Mouse (Mus musculus) stomach, embryonic 15.5 days (tissue): ENCODE results near the gene Mkrn1. TPM values are rescaled to one million over a fixed set of nuclear protein-coding genes. Genes with fewer than 3 reads are reported as not detected.
"Not testable (repeated sequence)": the region's sequence is repeated elsewhere in the genome, so short reads cannot be mapped to it uniquely, and the experiment has no call there.

Source experiments
- ATAC-seq: fragments of 200-750 bp; cut with Nextera tagmentation; 2 replicates; pipeline ENCODE4 v1.8.0; 2017; ENCODE audit warnings: low read depth, moderate number of reproducible peaks, moderate TSS enrichment; ENCODE audit not compliant: insufficient read depth, low FRiP score
- H3K27ac ChIP-seq: fragments of 300-500 bp; sonication (generic); 2 replicates; pipeline ENCODE4 v1.5.1; 2015; ENCODE audit warnings: mild to moderate bottlenecking, inconsistent platforms
- H3K27me3 ChIP-seq: fragments of 300-500 bp; sonication (generic); replicated peaks from 2 replicates; pipeline ENCODE4 v1.6.1; 2015; ENCODE audit warnings: inconsistent platforms
- H3K36me3 ChIP-seq: fragments of 300-500 bp; sonication (generic); 2 replicates; pipeline ENCODE4 v1.6.1; 2015; ENCODE audit warnings: inconsistent platforms
- H3K4me1 ChIP-seq: fragments of 300-500 bp; sonication (generic); 2 replicates; pipeline ENCODE4 v1.6.1; 2015; ENCODE audit warnings: inconsistent platforms
- H3K4me2 ChIP-seq: fragments of 300-500 bp; sonication (generic); 2 replicates; pipeline ENCODE4 v1.6.1; 2015; ENCODE audit warnings: mild to moderate bottlenecking, inconsistent platforms
- H3K4me3 ChIP-seq: fragments of 300-500 bp; sonication (generic); replicated peaks from 2 replicates; pipeline ENCODE4 v1.5.1; 2015; ENCODE audit warnings: inconsistent platforms
- H3K9ac ChIP-seq: fragments of 300-500 bp; sonication (generic); 2 replicates; pipeline ENCODE4 v1.6.1; 2015; ENCODE audit warnings: inconsistent platforms
- H3K9me3 ChIP-seq: fragments of 300-500 bp; sonication (generic); 2 replicates; pipeline ENCODE4 v1.6.1; 2016; ENCODE audit warnings: inconsistent platforms
- WGBS: fragments of 180-500 bp; shearing (Covaris S2); methylation state at CpG from one replicate; pipeline ENCODE4 v1.1.7; 2015; 5-methylcytosine and 5-hydroxymethylcytosine counted together
- polyA plus RNA-seq: library from polyadenylated mRNA; unstranded; fragments of >200 nt; fragmentation: Nextera tagmentation; extraction: Ambion mirVana; gene quantifications from 2 replicates; pipeline ENCODE4 v1.2.1, GENCODE M21; 2015

Gene Mkrn1
- polyA plus RNA-seq, 1 experiment from 2014 or later = 74.9 TPM

- H3K4me1 ChIP-seq = no peaks in the 10 kb centered on the region
- no peaks in the 10 kb centered on the region for H3K36me3 ChIP-seq
- H3K9ac ChIP-seq = no peak overlapping the region
- H3K4me3 ChIP-seq = no peak overlapping the region
- WGBS = 18% methylated on average over 19 of the region's 19 CpGs
- H3K27me3 ChIP-seq = no peaks in the 10 kb centered on the region
- H3K27ac ChIP-seq = no peak overlapping the region
- no peak overlapping the region for H3K4me2 ChIP-seq
- no peak for ATAC-seq
- H3K9me3 ChIP-seq = no peaks in the 10 kb centered on the region
These were observed 25.7 kb upstream of the Mkrn1 start for GRCm38 (mm10) chr6:39445801-39446572.

- Histone ChIP-seq H3K9ac (no peak overlapping the region), H3K27me3 (no peaks in the 10 kb centered on the region), H3K4me1 (no peaks in the 10 kb centered on the region), H3K4me2 (no peak overlapping the region), H3K27ac (no peak overlapping the region), H3K4me3 (no peak overlapping the region), H3K9me3 (no peaks in the 10 kb centered on the region), H3K36me3 (no peaks in the 10 kb centered on the region)
- no peak for ATAC-seq
These were observed 22.6 kb upstream of the Mkrn1 start for GRCm38 (mm10) chr6:39442786-39443287.

- Histone ChIP-seq H3K4me1 (no peaks in the 10 kb centered on the region), H3K27ac (no peak overlapping the region), H3K4me2 (no peak overlapping the region), H3K9me3 (no peaks in the 10 kb centered on the region), H3K27me3 (no peaks in the 10 kb centered on the region), H3K4me3 (no peak overlapping the region), H3K9ac (no peak overlapping the region), H3K36me3 (no peaks in the 10 kb centered on the region)
- ATAC-seq = no peak
These were observed 19.9 kb upstream of the Mkrn1 start for GRCm38 (mm10) chr6:39440207-39440606.

- H3K4me1 ChIP-seq, H3K27me3 ChIP-seq, H3K4me3 ChIP-seq, ATAC-seq, H3K9me3 ChIP-seq, H3K4me2 ChIP-seq, H3K9ac ChIP-seq, H3K27ac ChIP-seq, H3K36me3 ChIP-seq: not testable (repeated sequence)
- 90% methylated on average over 6 of the region's 6 CpGs for WGBS
These were observed 17.3 kb upstream of the Mkrn1 start for GRCm38 (mm10) chr6:39437519-39437918.

GRCm38 (mm10) chr6:39435875-39436274, 15.6 kb upstream of the Mkrn1 start:
- WGBS = 84% methylated on average over 5 of the region's 5 CpGs

GRCm38 (mm10) chr6:39434886-39435492, 14.7 kb upstream of the Mkrn1 start:
- Histone ChIP-seq H3K4me2 (no peak overlapping the region), H3K36me3 (no peaks in the 10 kb centered on the region), H3K9ac (no peak overlapping the region), H3K4me1 (no peaks in the 10 kb centered on the region), H3K27ac (no peak overlapping the region), H3K27me3 (no peaks in the 10 kb centered on the region), H3K4me3 (no peak overlapping the region), H3K9me3 (no peaks in the 10 kb centered on the region)
- 76% methylated on average over 2 of the region's 2 CpGs for WGBS
- ATAC-seq = no peak

More at GRCm38 (mm10) chr6:39435875-39436274, 15.6 kb upstream of the Mkrn1 start:
- no peak for ATAC-seq
- H3K9me3 ChIP-seq = no peaks in the 10 kb centered on the region
- H3K4me1 ChIP-seq = no peaks in the 10 kb centered on the region
- no peak overlapping the region for H3K4me2 ChIP-seq
- no peak overlapping the region for H3K27ac ChIP-seq
- no peaks in the 10 kb centered on the region for H3K36me3 ChIP-seq
- H3K4me3 ChIP-seq = no peak overlapping the region
- no peak overlapping the region for H3K9ac ChIP-seq
- no peaks in the 10 kb centered on the region for H3K27me3 ChIP-seq

- Histone ChIP-seq H3K27ac (no peak overlapping the region), H3K4me2 (no peak overlapping the region), H3K36me3 (no peaks in the 10 kb centered on the region), H3K4me3 (no peak overlapping the region), H3K27me3 (no peaks in the 10 kb centered on the region), H3K9ac (no peak overlapping the region), H3K9me3 (no peaks in the 10 kb centered on the region), H3K4me1 (no peaks in the 10 kb centered on the region)
- WGBS = 64% methylated on average over 2 of the region's 2 CpGs
- ATAC-seq = no peak
These were observed 14.0 kb upstream of the Mkrn1 start for GRCm38 (mm10) chr6:39434111-39434885.

GRCm38 (mm10) chr6:39433701-39434100, 13.4 kb upstream of the Mkrn1 start:
- Histone ChIP-seq H3K4me2 (no peak overlapping the region), H3K9ac (no peak overlapping the region), H3K4me1 (no peaks in the 10 kb centered on the region), H3K36me3 (no peaks in the 10 kb centered on the region), H3K4me3 (no peak overlapping the region), H3K27me3 (no peaks in the 10 kb centered on the region), H3K9me3 (no peaks in the 10 kb centered on the region), H3K27ac (no peak overlapping the region)
- ATAC-seq = no peak

GRCm38 (mm10) chr6:39433174-39433573, 12.9 kb upstream of the Mkrn1 start:
- 80% methylated on average over 4 of the region's 4 CpGs for WGBS

GRCm38 (mm10) chr6:39430722-39431121, 10.5 kb upstream of the Mkrn1 start:
- Histone ChIP-seq H3K4me1 (no peaks in the 10 kb centered on the region), H3K4me3 (no peak overlapping the region), H3K9me3 (no peaks in the 10 kb centered on the region), H3K36me3 (no peaks in the 10 kb centered on the region), H3K27me3 (no peaks in the 10 kb centered on the region), H3K9ac (no peak overlapping the region), H3K27ac (no peak overlapping the region), H3K4me2 (no peak overlapping the region)
- 74% methylated on average over 11 of the region's 11 CpGs for WGBS
- no peak for ATAC-seq

More at GRCm38 (mm10) chr6:39433174-39433573, 12.9 kb upstream of the Mkrn1 start:
- Histone ChIP-seq H3K4me1 (no peaks in the 10 kb centered on the region), H3K9me3 (no peaks in the 10 kb centered on the region), H3K4me3 (no peak overlapping the region), H3K9ac (no peak overlapping the region), H3K27ac (no peak overlapping the region), H3K4me2 (no peak overlapping the region), H3K36me3 (no peaks in the 10 kb centered on the region), H3K27me3 (no peaks in the 10 kb centered on the region)
- no peak for ATAC-seq

GRCm38 (mm10) chr6:39429007-39429788, 8.9 kb upstream of the Mkrn1 start:
- Histone ChIP-seq H3K36me3 (no peaks in the 10 kb centered on the region), H3K4me3 (no peak overlapping the region), H3K4me2 (no peak overlapping the region), H3K27ac (no peak overlapping the region), H3K9ac (no peak overlapping the region), H3K9me3 (no peaks in the 10 kb centered on the region), H3K27me3 (no peaks in the 10 kb centered on the region), H3K4me1 (no peaks in the 10 kb centered on the region)
- no peak; the same call in 1 of the 2 replicates for ATAC-seq
- WGBS = 70% methylated on average over 6 of the region's 6 CpGs
